Mouse (Mus musculus) adrenal gland, postnatal 4 days (tissue): Measurements from ENCODE around the gene Nnmt. TPM values are rescaled to one million over a fixed set of nuclear protein-coding genes. Genes with fewer than 3 reads are reported as not detected.
A peak's percentile ranks its signal among the peaks of the same experiment; 100 is the strongest.

Experiments
- DNase-seq, 2 experiments: peaks; one replicate each; pipeline ENCODE4 v3.0.0; 2021 to 2022; ENCODE audit warnings: low spot score in 2 of 2, mixed read lengths in 2 of 2
- long read RNA-seq, 2 experiments: library from polyadenylated mRNA; stranded (forward); transcript quantifications; one replicate each; pipeline ENCODE4 v2.0.0; 2021
- total RNA-seq, 2 experiments: library from RNA; stranded (reverse); gene quantifications; 2 replicates each; pipeline ENCODE4 v1.2.3; 2021

Nnmt gene
- total RNA-seq: 1 to 10 TPM; 5.5 to 7.0 TPM
- long read RNA-seq, experiment 1, transcript Nnmt-201 (3 exons, 1,043 nt): major isoform, 6 of 6 reads
- long read RNA-seq, experiment 1, partial matches to known transcripts: 0 of 6 reads
- long read RNA-seq, experiment 1, other reads (novel, unspliced or antisense): 0 of 6 reads
- long read RNA-seq, experiment 2, partial matches to known transcripts: 0 of 4 reads
- long read RNA-seq, experiment 2, other reads (novel, unspliced or antisense): 2 of 4 reads

- DNase-seq: no peak
These were observed at the start of gene Nnmt for GRCm38 (mm10) chr9:48604939-48605598. Nnmt (minus strand) TSS chr9:48605153.

- no peak for DNase-seq
These were observed 49.8 kb upstream of the Nnmt start for GRCm38 (mm10) chr9:48654730-48655129.

- DNase-seq: no peak
These were observed 48.6 kb upstream of the Nnmt start for GRCm38 (mm10) chr9:48653399-48654070.

GRCm38 (mm10) chr9:48652026-48652425 is 47.1 kb upstream of the Nnmt start:
- no peak for DNase-seq

GRCm38 (mm10) chr9:48650846-48651245 is 45.9 kb upstream of the Nnmt start:
- no peak for DNase-seq

GRCm38 (mm10) chr9:48649851-48650685 is 45.1 kb upstream of the Nnmt start:
- DNase-seq: no peak

GRCm38 (mm10) chr9:48649098-48649766 is 44.3 kb upstream of the Nnmt start:
- DNase-seq: peak in 1 of 2 experiments; percentile 12

GRCm38 (mm10) chr9:48648285-48649097 is 43.5 kb upstream of the Nnmt start:
- DNase-seq: peak in 1 of 2 experiments; percentile 2

- peak in 1 of 2 experiments; percentile 2 for DNase-seq
These were observed 42.8 kb upstream of the Nnmt start for GRCm38 (mm10) chr9:48647648-48648284.

- peak in 1 of 2 experiments; percentile 5 for DNase-seq
These were observed 42.1 kb upstream of the Nnmt start for GRCm38 (mm10) chr9:48646781-48647647.

GRCm38 (mm10) chr9:48646251-48646650 is 41.3 kb upstream of the Nnmt start:
- peak in 1 of 2 experiments; percentile 42 for DNase-seq

GRCm38 (mm10) chr9:48645648-48646126 is 40.7 kb upstream of the Nnmt start:
- peak in 1 of 2 experiments; percentile 2 for DNase-seq

- peak in 1 of 2 experiments; percentile 5 for DNase-seq
These were observed 40.1 kb upstream of the Nnmt start for GRCm38 (mm10) chr9:48644926-48645647.

GRCm38 (mm10) chr9:48644376-48644775 is 39.4 kb upstream of the Nnmt start:
- peak in 1 of 2 experiments; percentile 1 for DNase-seq

GRCm38 (mm10) chr9:48641636-48642035 is 36.7 kb upstream of the Nnmt start:
- no peak for DNase-seq

GRCm38 (mm10) chr9:48640881-48641280 is 35.9 kb upstream of the Nnmt start:
- no peak for DNase-seq

GRCm38 (mm10) chr9:48638176-48638803 is 33.3 kb upstream of the Nnmt start:
- DNase-seq: no peak
